Mouse (Mus musculus) brain, adult 10 weeks (tissue): ENCODE measurements around the gene Tspan2. TPM values are rescaled to one million over a fixed set of nuclear protein-coding genes. Genes with fewer than 3 reads are reported as not detected.

ENCODE experiments used
- polyA plus RNA-seq: library from polyadenylated mRNA; stranded (reverse); fragments of 350-450 nt; fragmentation: Illumina TruSeq; extraction: RNeasy Lipid Tissue Mini Kit (QIAGEN cat#74804); gene quantifications from one replicate; pipeline ENCODE4 v1.2.3, GENCODE M21; 2015; ENCODE audit warnings: low read depth, low replicate concordance

The Tspan2 gene
- polyA plus RNA-seq: 101 TPM

GRCm38 (mm10) chr3:102734313-102735030 lies at the start of gene Tspan2:
Gene Tspan2, plus strand, starts transcription at chr3:102734529.

GRCm38 (mm10) chr3:102782618-102783017 lies 48.3 kb downstream of the Tspan2 start, which contains the start of gene Tshb:
Gene Tshb, minus strand, starts transcription at chr3:102782718.

Other genes with a start within 250 kb of the Tspan2 start
- gene Tshb, start 48.2 kb downstream of the Tspan2 start, polyA plus RNA-seq: not detected
- gene Sycp1, start 201.6 kb downstream of the Tspan2 start, polyA plus RNA-seq: not detected
- not detected for gene Nr1h5, start 229.6 kb downstream of the Tspan2 start, polyA plus RNA-seq